Mouse (Mus musculus) embryonic facial prominence, embryonic 11.5 days (tissue): ENCODE measurements around the gene Tjp2. TPM values are rescaled to one million over a fixed set of nuclear protein-coding genes. Genes with fewer than 3 reads are reported as not detected.
A peak's percentile ranks its signal among the peaks of the same experiment; 100 is the strongest.
"Not testable (repeated sequence)": the region's sequence is repeated elsewhere in the genome, so short reads cannot be mapped to it uniquely, and the experiment has no call there.

Experiments
- ATAC-seq: fragments of 200-750 bp; cut with Nextera tagmentation; replicated peaks from 2 replicates; pipeline ENCODE4 v1.8.0; 2017; ENCODE audit warnings: low read depth; ENCODE audit not compliant: insufficient number of reproducible peaks, low FRiP score, low TSS enrichment
- DNase-seq: peaks from one replicate; pipeline ENCODE4 v3.0.0-alpha.2; 2015; ENCODE audit warnings: low spot score
- H3K27ac ChIP-seq: fragments of 300-500 bp; sonication (generic); replicated peaks from 2 replicates; pipeline ENCODE4 v1.5.1; 2014; ENCODE audit warnings: mild to moderate bottlenecking, low read depth, low read length, control low read depth
- H3K27me3 ChIP-seq: fragments of 300-500 bp; sonication (generic); 2 replicates; pipeline ENCODE4 v1.6.1; 2014; ENCODE audit warnings: mild to moderate bottlenecking, low read length, moderate library complexity, mixed read lengths; ENCODE audit not compliant: control insufficient read depth, insufficient read depth
- H3K36me3 ChIP-seq: fragments of 300-500 bp; sonication (generic); replicated peaks from 2 replicates; pipeline ENCODE4 v1.6.1; 2014; ENCODE audit warnings: low read depth, mild to moderate bottlenecking, low read length, moderate library complexity, mixed read lengths; ENCODE audit not compliant: control insufficient read depth, insufficient read depth
- H3K4me1 ChIP-seq: fragments of 300-500 bp; sonication (generic); 2 replicates; pipeline ENCODE4 v1.6.1; 2014; ENCODE audit warnings: low read length, mixed read lengths; ENCODE audit not compliant: control insufficient read depth, insufficient read depth
- H3K4me2 ChIP-seq: fragments of 300-500 bp; sonication (generic); 2 replicates; pipeline ENCODE4 v1.6.1; 2014; ENCODE audit warnings: low read depth, mild to moderate bottlenecking, control low read depth, low read length, moderate library complexity
- H3K4me3 ChIP-seq: fragments of 300-500 bp; sonication (generic); 2 replicates; pipeline ENCODE4 v1.5.1; 2014; ENCODE audit warnings: low read depth, low read length, control low read depth
- H3K9ac ChIP-seq: fragments of 300-500 bp; sonication (generic); replicated peaks from 2 replicates; pipeline ENCODE4 v1.6.1; 2014; ENCODE audit warnings: mild to moderate bottlenecking, control low read depth, low read length
- H3K9me3 ChIP-seq: fragments of 300-500 bp; sonication (generic); replicated peaks from 2 replicates; pipeline ENCODE4 v1.6.1; 2016; ENCODE audit warnings: mild to moderate bottlenecking, low read length, inconsistent platforms, mixed read lengths; ENCODE audit not compliant: control insufficient read depth
- WGBS: fragments of 180-500 bp; shearing (Covaris S2); extraction: QIAGEN DNeasy Blood & Tissue Kit; methylation state at CpG from one replicate; pipeline ENCODE4 v1.1.7; 2014; 5-methylcytosine and 5-hydroxymethylcytosine counted together
- polyA plus RNA-seq: library from polyadenylated mRNA; unstranded; fragments of >200 nt; fragmentation: Nextera tagmentation; extraction: Ambion mirVana; gene quantifications from 2 replicates; pipeline ENCODE4 v1.2.1, GENCODE M21; 2014

Tjp2 gene
- polyA plus RNA-seq, 1 experiment from 2014 or later = 22.4 TPM

GRCm38 (mm10) chr19:24241799-24242546 is 17.1 kb upstream of the Tjp2 start:
- Histone ChIP-seq H3K9me3 (no peaks in the 10 kb centered on the region), H3K4me1 (no peaks in the 10 kb centered on the region), H3K27ac (no peak overlapping the region), H3K36me3 (no peaks in the 10 kb centered on the region), H3K27me3 (no peaks in the 10 kb centered on the region), H3K4me3 (no peak overlapping the region), H3K9ac (no peak overlapping the region), H3K4me2 (no peak overlapping the region)
- ATAC-seq = no peak
- DNase-seq = peak; percentile 57
- 24% methylated on average over 14 of the region's 14 CpGs for WGBS

- Histone ChIP-seq H3K9me3 (no peaks in the 10 kb centered on the region), H3K4me2 (no peak overlapping the region), H3K9ac (no peak overlapping the region), H3K27me3 (no peaks in the 10 kb centered on the region), H3K27ac (no peak overlapping the region), H3K4me1 (no peaks in the 10 kb centered on the region), H3K36me3 (no peaks in the 10 kb centered on the region), H3K4me3 (no peak overlapping the region)
- ATAC-seq (no peak), DNase-seq (no peak)
- 74% methylated on average over 8 of the region's 8 CpGs for WGBS
Measured at GRCm38 (mm10) chr19:24241271-24241670, 16.4 kb upstream of the Tjp2 start.

- Histone ChIP-seq H3K4me1 (no peaks in the 10 kb centered on the region), H3K4me3 (no peak overlapping the region), H3K36me3 (no peaks in the 10 kb centered on the region), H3K27ac (no peak overlapping the region), H3K27me3 (no peaks in the 10 kb centered on the region), H3K4me2 (no peak overlapping the region), H3K9ac (no peak overlapping the region), H3K9me3 (no peaks in the 10 kb centered on the region)
- 82% methylated on average over 4 of the region's 4 CpGs for WGBS
- no peak for ATAC-seq
- no peak for DNase-seq
Measured at GRCm38 (mm10) chr19:24238011-24238410, 13.2 kb upstream of the Tjp2 start.

GRCm38 (mm10) chr19:24232356-24232755 is 7.5 kb upstream of the Tjp2 start:
- not testable (repeated sequence) for H3K36me3 ChIP-seq, H3K4me2 ChIP-seq, DNase-seq, H3K27ac ChIP-seq, ATAC-seq, H3K4me1 ChIP-seq, H3K9ac ChIP-seq, H3K27me3 ChIP-seq, H3K9me3 ChIP-seq, H3K4me3 ChIP-seq
- 93% methylated on average over 1 of the region's 1 CpGs for WGBS

- no peaks in the 10 kb centered on the region for H3K4me1 ChIP-seq
- DNase-seq = peak; percentile 81
- peak overlapping the region; percentile 86 for H3K4me2 ChIP-seq
- ATAC-seq = peak; percentile 61
- H3K27me3 ChIP-seq = peaks cover 11% of the 10 kb centered on the region
- no peaks in the 10 kb centered on the region for H3K36me3 ChIP-seq
- H3K9ac ChIP-seq = no peak overlapping the region; the same call in 1 of the 2 replicates
- H3K27ac ChIP-seq = no peak overlapping the region
- WGBS = under 1% methylated on average over 17 of the region's 17 CpGs
- no peaks in the 10 kb centered on the region for H3K9me3 ChIP-seq
- H3K4me3 ChIP-seq = peak overlapping the region; percentile 38
Measured at GRCm38 (mm10) chr19:24225305-24225696, 471 bp upstream of the Tjp2 start.

GRCm38 (mm10) chr19:24223851-24224251 is 979 bp downstream of the Tjp2 start:
- no peak overlapping the region; the same call in none of the 2 replicates for H3K9ac ChIP-seq
- no peak for DNase-seq
- peak overlapping the region; percentile 38 for H3K4me3 ChIP-seq
- H3K4me1 ChIP-seq = no peaks in the 10 kb centered on the region
- H3K4me2 ChIP-seq = peak overlapping the region; percentile 27
- no peaks in the 10 kb centered on the region for H3K9me3 ChIP-seq
- 11% methylated on average over 11 of the region's 11 CpGs for WGBS
- ATAC-seq = no peak
- peaks cover 11% of the 10 kb centered on the region for H3K27me3 ChIP-seq
- no peaks in the 10 kb centered on the region for H3K36me3 ChIP-seq
- H3K27ac ChIP-seq = no peak overlapping the region

- WGBS = 94% methylated on average over 4 of the region's 4 CpGs
- no peak overlapping the region for H3K4me3 ChIP-seq
- H3K27ac ChIP-seq = no peak overlapping the region
- H3K4me1 ChIP-seq = no peaks in the 10 kb centered on the region
- no peak for ATAC-seq
- H3K27me3 ChIP-seq = peaks cover 11% of the 10 kb centered on the region
- no peaks in the 10 kb centered on the region for H3K36me3 ChIP-seq
- no peaks in the 10 kb centered on the region for H3K9me3 ChIP-seq
- no peak overlapping the region for H3K9ac ChIP-seq
- DNase-seq = no peak
- no peak overlapping the region for H3K4me2 ChIP-seq
Measured at GRCm38 (mm10) chr19:24221455-24221854, 3.4 kb downstream of the Tjp2 start.

- Histone ChIP-seq H3K4me3 (no peak overlapping the region), H3K9me3 (no peaks in the 10 kb centered on the region), H3K27ac (no peak overlapping the region), H3K4me1 (no peaks in the 10 kb centered on the region), H3K27me3 (peaks cover 11% of the 10 kb centered on the region), H3K4me2 (no peak overlapping the region), H3K9ac (no peak overlapping the region), H3K36me3 (no peaks in the 10 kb centered on the region)
- ATAC-seq (no peak), DNase-seq (no peak)
- WGBS = 65% methylated on average over 14 of the region's 14 CpGs
Measured at GRCm38 (mm10) chr19:24220795-24221445, 3.9 kb downstream of the Tjp2 start.
